Mouse (Mus musculus) cortical plate, adult 2 months (tissue): Measurements from ENCODE around the gene Itga11.

Experiments
- CTCF ChIP-seq: fragments of 200-500 bp; IDR thresholded peaks from 2 replicates; pipeline ENCODE4 v1.5.1; 2011; ENCODE audit warnings: mild to moderate bottlenecking, control low read depth, low read length; ENCODE audit not compliant: insufficient read depth; ENCODE audit errors: extremely low read depth
- POLR2A ChIP-seq: fragments of 200-500 bp; IDR thresholded peaks from 2 replicates; pipeline ENCODE4 v1.6.1; 2011; ENCODE audit warnings: mild to moderate bottlenecking, low read length, control low read depth; ENCODE audit not compliant: insufficient read depth; ENCODE audit errors: extremely low read depth

DNA sequence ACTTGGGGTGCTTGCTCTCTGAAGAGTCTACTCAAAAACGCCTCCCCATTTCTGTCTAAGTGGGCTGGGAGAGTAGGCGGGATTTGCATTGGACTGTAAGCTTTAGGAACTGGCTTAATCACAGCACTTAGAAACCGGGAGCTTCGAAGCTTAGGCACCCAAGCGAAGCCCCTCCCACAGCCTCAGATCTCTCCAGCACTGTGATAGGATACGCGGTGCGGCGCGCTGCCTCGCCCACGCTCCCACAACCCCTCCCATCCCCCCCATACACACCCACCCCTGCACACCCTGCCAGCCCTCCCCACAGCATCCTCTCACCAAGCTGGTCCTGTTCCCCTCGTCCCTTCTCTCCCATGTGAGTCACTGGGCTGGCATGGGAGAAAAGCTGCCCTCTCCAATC lies 85.9 kb downstream of the Itga11 start:
- no peak for TF ChIP-seq CTCF
- no peak for TF ChIP-seq POLR2A
